Mouse (Mus musculus) MEL (cell line): Measurements from ENCODE around the gene Usp15.

Experiments
- CTCF ChIP-seq, 3 experiments: IDR thresholded peaks in 2 of 3; conservative IDR thresholded peaks in 1 of 3; 2 replicates each; pipeline ENCODE4 v1.5.1; 2011 to 2012; ENCODE audit warnings: low read length in 3 of 3, low read depth in 2 of 3, mild to moderate bottlenecking in 2 of 3, improper control_type of control experiment in 1 of 3, inconsistent platforms in 1 of 3, mixed read lengths in 1 of 3, moderate library complexity in 1 of 3; ENCODE audit not compliant: control insufficient read depth in 1 of 3, insufficient read depth in 1 of 3, poor library complexity in 1 of 3, severe bottlenecking in 1 of 3
- MYB ChIP-seq: IDR thresholded peaks from 2 replicates; pipeline ENCODE4 v1.6.1; 2011; ENCODE audit warnings: mild to moderate bottlenecking, low read depth, low read length, improper control_type of control experiment
- POLR2A ChIP-seq, 2 experiments: IDR thresholded peaks; 2 replicates each; pipeline ENCODE4 v1.6.1; 2011 to 2012; ENCODE audit warnings: low read length in 2 of 2, mild to moderate bottlenecking in 2 of 2, control low read depth in 1 of 2, improper control_type of control experiment in 1 of 2, low read depth in 1 of 2, moderate library complexity in 1 of 2; ENCODE audit not compliant: control insufficient read depth in 1 of 2, insufficient read depth in 1 of 2, poor library complexity in 1 of 2
- SMC3 ChIP-seq: IDR thresholded peaks from 2 replicates; pipeline ENCODE4 v1.6.1; 2011; ENCODE audit warnings: low read depth, low read length, improper control_type of control experiment

- TF ChIP-seq CTCF (IDR thresholded peaks at IDR 0.05 in 2 of 3, conservative IDR thresholded peaks at IDR 0.05 in 1 of 3; ENCODE audit: control insufficient read depth in 1 of 3, insufficient read depth in 1 of 3, low read depth in 2 of 3, low read length in 3 of 3, poor library complexity in 1 of 3, severe bottlenecking in 1 of 3) (no peak), SMC3 (no peak), MYB (no peak), POLR2A (IDR thresholded peaks at IDR 0.05; ENCODE audit: control insufficient read depth in 1 of 2, insufficient read depth in 1 of 2, low read depth in 1 of 2, low read length in 2 of 2, poor library complexity in 1 of 2) (no peak)
These were observed 109.9 kb downstream of the Usp15 start for GRCm38 (mm10) chr10:123086847-123087246.
